Mouse (Mus musculus) lung, postnatal 25 days (tissue): ENCODE results near the gene Rab44.
A peak's percentile ranks its signal among the peaks of the same experiment; 100 is the strongest.
"Not testable (repeated sequence)": the region's sequence is repeated elsewhere in the genome, so short reads cannot be mapped to it uniquely, and the experiment has no call there.

ENCODE experiments used
- DNase-seq: peaks from one replicate; pipeline ENCODE4 v3.0.0; 2022; ENCODE audit warnings: low spot score

Rab44 gene

GRCm38 (mm10) chr17:29091348-29091944 is 22.5 kb upstream of the Rab44 start:
- DNase-seq, result no peak

GRCm38 (mm10) chr17:29092497-29092896 is 21.4 kb upstream of the Rab44 start:
- no peak for DNase-seq

GRCm38 (mm10) chr17:29093110-29093952 is 20.6 kb upstream of the Rab44 start:
- DNase-seq, result peak; percentile 93

- no peak for DNase-seq
Measured at GRCm38 (mm10) chr17:29093961-29094309, 20.0 kb upstream of the Rab44 start.

- peak; percentile 91 for DNase-seq
Measured at GRCm38 (mm10) chr17:29094310-29095181, 19.4 kb upstream of the Rab44 start.

- peak; percentile 97 for DNase-seq
Measured at GRCm38 (mm10) chr17:29095201-29095733, 18.7 kb upstream of the Rab44 start.

- no peak for DNase-seq
Measured at GRCm38 (mm10) chr17:29096245-29096644, 17.7 kb upstream of the Rab44 start.

GRCm38 (mm10) chr17:29096851-29097561 is 16.9 kb upstream of the Rab44 start:
- DNase-seq, result no peak

- DNase-seq, result no peak
Measured at GRCm38 (mm10) chr17:29098291-29098690, 15.7 kb upstream of the Rab44 start.

GRCm38 (mm10) chr17:29099076-29099475 is 14.9 kb upstream of the Rab44 start:
- no peak for DNase-seq

- no peak for DNase-seq
Measured at GRCm38 (mm10) chr17:29100627-29101026, 13.3 kb upstream of the Rab44 start.

- DNase-seq, result not testable (repeated sequence)
Measured at GRCm38 (mm10) chr17:29110356-29110755, 3.6 kb upstream of the Rab44 start.

- no peak for DNase-seq
Measured at GRCm38 (mm10) chr17:29111332-29111731, 2.6 kb upstream of the Rab44 start.

- DNase-seq, result no peak
Measured at GRCm38 (mm10) chr17:29116023-29116422, 2.1 kb downstream of the Rab44 start.

- no peak for DNase-seq
Measured at GRCm38 (mm10) chr17:29117006-29117648, 3.2 kb downstream of the Rab44 start.

- no peak for DNase-seq
Measured at GRCm38 (mm10) chr17:29118057-29118456, 4.1 kb downstream of the Rab44 start.

GRCm38 (mm10) chr17:29120666-29121065 is 6.7 kb downstream of the Rab44 start:
- DNase-seq, result peak; percentile 66

GRCm38 (mm10) chr17:29122817-29123216 is 8.9 kb downstream of the Rab44 start:
- no peak for DNase-seq

GRCm38 (mm10) chr17:29123578-29124174 is 9.7 kb downstream of the Rab44 start:
- DNase-seq, result peak; percentile 48

GRCm38 (mm10) chr17:29126561-29126960 is 12.6 kb downstream of the Rab44 start:
- no peak for DNase-seq

GRCm38 (mm10) chr17:29129341-29129740 is 15.4 kb downstream of the Rab44 start:
- DNase-seq, result no peak
